Mouse (Mus musculus) right cerebral cortex, postnatal 25 days (tissue): Measurements from ENCODE around the gene Pttg1.

ENCODE experiments used
- DNase-seq: peaks from one replicate; pipeline ENCODE4 v3.0.0; 2022

The Pttg1 gene

GRCm38 (mm10) chr11:43373367-43373766, 52.7 kb downstream of the Pttg1 start:
- DNase-seq = no peak

DNA sequence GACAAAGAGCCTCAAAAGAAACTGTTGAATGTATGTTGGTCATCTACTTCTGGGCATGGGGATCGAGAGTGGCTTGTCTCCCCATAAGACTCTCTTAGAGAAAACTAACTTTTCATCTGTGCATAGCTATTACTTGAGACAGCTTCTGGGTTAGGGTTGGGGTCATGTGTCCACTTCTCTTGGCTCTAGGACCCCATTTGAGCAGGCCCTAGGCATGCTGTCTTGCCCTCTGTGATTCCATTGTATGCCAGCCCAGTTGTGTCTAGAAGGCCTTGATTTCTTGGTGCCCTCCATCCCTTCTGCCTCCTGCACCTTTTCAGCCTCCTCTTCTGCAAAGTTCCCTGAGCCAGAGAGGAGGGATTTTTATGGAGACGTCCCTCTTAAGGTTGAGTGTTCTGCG, 54.2 kb downstream of the Pttg1 start:
- DNase-seq = no peak
